Mouse (Mus musculus): ENCODE measurements around the gene Cacnb2. TPM values are rescaled to one million over a fixed set of nuclear protein-coding genes. Genes with fewer than 3 reads are reported as not detected.

Gene Cacnb2
- polyA plus RNA-seq, 1 experiment, result 45.1 TPM

DNA sequence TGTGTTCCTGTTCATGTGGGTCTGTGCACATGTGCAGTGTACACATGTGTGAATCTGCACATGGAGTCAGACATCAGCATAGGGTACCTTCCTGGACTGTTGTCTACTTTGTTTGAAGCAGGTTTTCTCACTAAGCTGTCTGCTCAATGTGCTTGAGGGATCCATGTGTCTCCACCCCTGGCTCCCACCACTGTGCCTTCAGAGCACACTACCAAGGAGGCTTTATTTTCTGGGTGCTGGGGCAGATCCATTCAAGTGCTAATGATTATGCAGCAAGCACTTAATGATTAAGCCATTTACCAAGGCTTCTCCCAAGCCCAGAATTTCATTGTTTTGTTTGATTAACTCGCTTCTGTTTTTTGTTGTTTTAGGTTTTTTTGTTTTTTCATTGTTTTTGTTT lies 62.3 kb downstream of the Cacnb2 start:
- no peak overlapping the region for H3K27ac ChIP-seq (ENCODE audit: insufficient read depth, low read length)
- H3K4me1 ChIP-seq (ENCODE audit: control insufficient read depth, insufficient read depth, low read length), result no peaks in the 10 kb centered on the region
- TF ChIP-seq POLR2A (IDR thresholded peaks at IDR 0.05; ENCODE audit: borderline replicate concordance, insufficient read depth, low read length), result no peak
- no peak for TF ChIP-seq CTCF (IDR thresholded peaks at IDR 0.05; ENCODE audit: borderline replicate concordance, insufficient read depth, low read depth, low read length)
- DNase-seq, result no peak
- no peak overlapping the region for H3K4me3 ChIP-seq (replicated peaks; ENCODE audit: insufficient read depth, low read depth, low read length)
- H3K27me3 ChIP-seq (ENCODE audit: control insufficient read depth, insufficient read depth, low read length), result no peaks in the 10 kb centered on the region
- 37% methylated on average over 1 of the region's 1 CpGs for WGBS

DNA sequence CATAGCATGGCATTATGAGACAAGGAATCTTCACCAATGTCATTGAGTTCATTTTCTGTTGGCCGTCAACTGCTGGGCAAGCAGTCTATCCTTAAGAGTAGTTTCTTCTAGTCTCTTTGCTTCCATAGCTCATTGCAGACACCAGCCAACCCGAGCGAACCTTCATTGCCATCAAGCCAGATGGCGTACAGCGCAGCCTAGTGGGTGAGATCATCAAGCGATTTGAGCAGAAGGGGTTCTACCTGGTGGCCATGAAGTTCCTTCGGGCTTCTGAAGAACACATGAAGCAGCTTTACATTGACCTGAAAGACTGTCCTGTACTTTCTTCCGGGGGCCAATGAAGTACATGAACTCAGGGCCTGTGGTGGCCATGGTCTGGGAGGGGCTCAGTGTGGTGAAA lies 69.2 kb downstream of the Cacnb2 start:
- no peak for TF ChIP-seq CTCF (IDR thresholded peaks at IDR 0.05; ENCODE audit: borderline replicate concordance, insufficient read depth, low read depth, low read length)
- no peak for TF ChIP-seq POLR2A (IDR thresholded peaks at IDR 0.05; ENCODE audit: borderline replicate concordance, insufficient read depth, low read length)
- no peak for DNase-seq
- H3K4me1 ChIP-seq (ENCODE audit: control insufficient read depth, insufficient read depth, low read length), result no peaks in the 10 kb centered on the region
- no peaks in the 10 kb centered on the region for H3K27me3 ChIP-seq (ENCODE audit: control insufficient read depth, insufficient read depth, low read length)
- no peak overlapping the region for H3K4me3 ChIP-seq (replicated peaks; ENCODE audit: insufficient read depth, low read depth, low read length)
- no peak overlapping the region for H3K27ac ChIP-seq (ENCODE audit: insufficient read depth, low read length)
- WGBS, result 94% methylated on average over 8 of the region's 8 CpGs

DNA sequence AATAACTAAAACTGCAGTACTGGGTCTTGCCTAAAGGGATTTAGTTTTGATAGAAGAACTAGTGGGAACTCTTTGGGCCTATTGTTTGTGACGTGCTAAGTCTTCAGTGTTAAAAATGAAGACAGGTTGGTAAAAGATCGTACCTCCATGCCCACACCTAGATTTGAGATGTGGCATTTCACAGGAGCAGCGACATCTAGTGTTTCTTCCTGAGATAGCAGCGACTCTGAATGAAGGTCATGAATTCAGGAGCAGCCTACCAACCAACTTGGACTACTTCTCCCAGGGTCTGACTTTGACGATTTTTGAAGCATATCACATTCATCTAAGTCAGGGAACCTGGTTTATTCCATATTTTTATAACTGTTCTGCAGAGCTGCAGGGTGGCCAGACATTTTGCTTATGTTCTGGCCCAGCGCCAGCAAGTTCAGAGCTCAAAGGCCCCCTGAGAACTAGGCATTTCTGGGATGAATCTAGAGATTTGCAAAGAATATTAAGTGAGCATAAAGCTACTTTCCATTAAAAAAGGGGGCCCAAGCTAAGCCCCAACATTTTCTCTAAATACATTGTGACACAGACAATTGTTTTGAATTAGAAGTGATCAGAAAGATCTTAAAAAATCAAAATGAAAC lies 74.1 kb downstream of the Cacnb2 start:
- peak; percentile 55 for TF ChIP-seq CTCF (IDR thresholded peaks at IDR 0.05; ENCODE audit: borderline replicate concordance, insufficient read depth, low read depth, low read length)
- no peak for TF ChIP-seq POLR2A (IDR thresholded peaks at IDR 0.05; ENCODE audit: borderline replicate concordance, insufficient read depth, low read length)
- Histone ChIP-seq H3K4me3 (replicated peaks; ENCODE audit: insufficient read depth, low read depth, low read length) (no peak overlapping the region), H3K4me1 (ENCODE audit: control insufficient read depth, insufficient read depth, low read length) (no peaks in the 10 kb centered on the region), H3K27me3 (ENCODE audit: control insufficient read depth, insufficient read depth, low read length) (no peaks in the 10 kb centered on the region), H3K27ac (ENCODE audit: insufficient read depth, low read length) (no peak overlapping the region)
- peak; percentile 21 to 22 for DNase-seq
- 17% methylated on average over 6 of the region's 6 CpGs for WGBS

DNA sequence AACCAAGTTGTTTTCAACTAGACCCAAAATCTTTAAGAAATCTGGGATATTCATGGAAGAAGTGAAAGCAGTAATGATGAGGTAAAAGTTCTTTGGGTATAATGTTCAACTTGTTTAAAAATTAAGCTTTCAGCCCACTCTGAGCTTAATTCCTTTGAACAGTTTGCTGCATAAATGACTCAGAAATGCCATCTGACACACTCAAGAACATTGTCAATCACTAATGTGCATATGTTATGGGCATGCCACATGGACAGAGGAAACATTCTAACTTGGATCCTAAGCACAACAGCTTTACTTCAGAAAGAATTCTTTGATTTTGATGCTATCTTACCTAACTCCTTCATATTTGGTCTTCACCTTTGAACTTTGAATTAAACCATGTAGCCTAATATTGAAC lies 81.3 kb downstream of the Cacnb2 start:
- TF ChIP-seq POLR2A (IDR thresholded peaks at IDR 0.05; ENCODE audit: borderline replicate concordance, insufficient read depth, low read length) (no peak), CTCF (IDR thresholded peaks at IDR 0.05; ENCODE audit: borderline replicate concordance, insufficient read depth, low read depth, low read length) (no peak)

DNA sequence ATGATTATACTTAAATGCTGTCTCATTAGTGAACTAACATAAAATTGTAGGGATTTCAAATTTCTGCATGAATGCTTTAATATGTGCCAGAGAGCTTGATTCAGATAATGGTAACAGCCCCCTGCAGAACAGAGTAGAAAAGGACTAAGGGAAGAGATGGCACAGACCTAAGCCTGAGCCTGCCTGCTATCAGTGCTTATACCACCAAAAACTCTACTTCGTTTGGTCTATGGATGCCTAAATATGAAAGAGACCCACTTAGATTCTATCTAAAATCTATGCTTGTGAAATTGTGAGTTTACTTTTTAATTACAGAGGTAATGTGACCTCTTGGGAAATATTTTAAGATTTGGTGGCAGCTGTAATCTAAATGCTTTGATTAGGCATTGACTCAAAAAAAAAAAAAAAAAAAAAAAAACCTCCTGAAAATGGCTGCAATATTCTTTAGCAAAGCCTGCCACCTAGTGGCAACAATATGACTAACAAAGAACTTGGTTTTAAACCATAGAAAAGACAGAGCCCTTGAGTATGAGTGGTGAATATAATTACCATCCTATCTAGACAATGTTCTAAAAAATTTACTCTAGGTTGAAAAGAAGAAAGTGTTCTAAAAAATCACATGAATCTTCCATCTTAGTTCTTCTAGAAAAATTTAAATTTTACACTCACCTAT lies 100.2 kb downstream of the Cacnb2 start:
- Histone ChIP-seq H3K4me3 (replicated peaks; ENCODE audit: insufficient read depth, low read depth, low read length) (no peak overlapping the region), H3K27me3 (ENCODE audit: control insufficient read depth, insufficient read depth, low read length) (no peaks in the 10 kb centered on the region), H3K4me1 (ENCODE audit: control insufficient read depth, insufficient read depth, low read length) (no peaks in the 10 kb centered on the region), H3K27ac (ENCODE audit: insufficient read depth, low read length) (no peak overlapping the region)
- peak in 1 of 2 experiments; percentile 25 for DNase-seq
- TF ChIP-seq CTCF (IDR thresholded peaks at IDR 0.05; ENCODE audit: borderline replicate concordance, insufficient read depth, low read depth, low read length), result no peak
- no peak for TF ChIP-seq POLR2A (IDR thresholded peaks at IDR 0.05; ENCODE audit: borderline replicate concordance, insufficient read depth, low read length)
- WGBS, result 77% methylated on average over 1 of the region's 1 CpGs

More for the DNA sequence above, 81.3 kb downstream of the Cacnb2 start:
- DNase-seq, result no peak
- Histone ChIP-seq H3K27ac (ENCODE audit: insufficient read depth, low read length) (no peak overlapping the region), H3K4me1 (ENCODE audit: control insufficient read depth, insufficient read depth, low read length) (no peaks in the 10 kb centered on the region), H3K27me3 (ENCODE audit: control insufficient read depth, insufficient read depth, low read length) (no peaks in the 10 kb centered on the region), H3K4me3 (replicated peaks; ENCODE audit: insufficient read depth, low read depth, low read length) (no peak overlapping the region)

DNA sequence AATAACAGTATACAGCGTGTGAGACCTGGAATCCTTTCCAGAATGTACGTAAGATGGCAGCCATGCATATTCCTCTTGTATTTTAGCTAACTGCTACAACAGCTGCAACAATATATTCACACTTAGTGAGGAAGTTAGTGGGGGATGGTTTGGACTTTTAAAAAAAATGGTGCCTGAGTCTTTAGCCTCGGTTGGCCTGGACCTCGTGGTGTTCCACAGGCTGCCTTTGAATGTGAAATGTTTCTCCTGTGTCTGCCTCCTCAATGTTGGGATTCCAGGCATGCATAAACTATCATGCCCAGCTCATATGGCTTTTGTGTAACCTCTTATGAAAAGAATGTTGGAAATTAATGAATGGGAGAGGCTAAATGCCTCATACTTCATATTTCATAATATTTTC lies 100.8 kb downstream of the Cacnb2 start:
- TF ChIP-seq POLR2A (IDR thresholded peaks at IDR 0.05; ENCODE audit: borderline replicate concordance, insufficient read depth, low read length) (no peak), CTCF (IDR thresholded peaks at IDR 0.05; ENCODE audit: borderline replicate concordance, insufficient read depth, low read depth, low read length) (no peak)
- Histone ChIP-seq H3K4me1 (ENCODE audit: control insufficient read depth, insufficient read depth, low read length) (no peaks in the 10 kb centered on the region), H3K27ac (ENCODE audit: insufficient read depth, low read length) (no peak overlapping the region), H3K27me3 (ENCODE audit: control insufficient read depth, insufficient read depth, low read length) (no peaks in the 10 kb centered on the region), H3K4me3 (replicated peaks; ENCODE audit: insufficient read depth, low read depth, low read length) (no peak overlapping the region)
- no peak for DNase-seq
- 86% methylated on average over 4 of the region's 4 CpGs for WGBS

DNA sequence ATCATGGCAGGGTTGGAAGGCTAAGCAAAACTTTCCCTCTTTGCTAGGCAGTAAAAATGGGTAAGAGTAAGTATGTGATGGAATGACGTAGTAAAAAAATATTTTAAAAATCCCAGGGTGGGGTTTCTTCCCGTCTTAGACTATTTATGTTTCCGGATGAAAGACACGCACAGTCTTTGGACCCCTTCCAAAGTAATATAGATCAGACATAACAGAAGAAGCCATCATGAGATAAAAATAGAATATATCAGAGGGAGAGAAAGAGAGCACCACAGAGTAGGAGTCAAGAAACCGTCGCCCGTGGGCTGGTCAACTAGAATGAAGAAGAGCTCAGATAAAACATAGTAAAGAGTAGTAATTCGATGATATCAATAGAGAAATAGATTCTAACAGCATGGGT lies 107.4 kb downstream of the Cacnb2 start:
- Histone ChIP-seq H3K4me3 (replicated peaks; ENCODE audit: insufficient read depth, low read depth, low read length) (no peak overlapping the region), H3K27me3 (ENCODE audit: control insufficient read depth, insufficient read depth, low read length) (no peaks in the 10 kb centered on the region), H3K27ac (ENCODE audit: insufficient read depth, low read length) (no peak overlapping the region), H3K4me1 (ENCODE audit: control insufficient read depth, insufficient read depth, low read length) (no peaks in the 10 kb centered on the region)
- no peak for DNase-seq
- TF ChIP-seq POLR2A (IDR thresholded peaks at IDR 0.05; ENCODE audit: borderline replicate concordance, insufficient read depth, low read length) (no peak), CTCF (IDR thresholded peaks at IDR 0.05; ENCODE audit: borderline replicate concordance, insufficient read depth, low read depth, low read length) (no peak)
- WGBS, result 87% methylated on average over 8 of the region's 8 CpGs

DNA sequence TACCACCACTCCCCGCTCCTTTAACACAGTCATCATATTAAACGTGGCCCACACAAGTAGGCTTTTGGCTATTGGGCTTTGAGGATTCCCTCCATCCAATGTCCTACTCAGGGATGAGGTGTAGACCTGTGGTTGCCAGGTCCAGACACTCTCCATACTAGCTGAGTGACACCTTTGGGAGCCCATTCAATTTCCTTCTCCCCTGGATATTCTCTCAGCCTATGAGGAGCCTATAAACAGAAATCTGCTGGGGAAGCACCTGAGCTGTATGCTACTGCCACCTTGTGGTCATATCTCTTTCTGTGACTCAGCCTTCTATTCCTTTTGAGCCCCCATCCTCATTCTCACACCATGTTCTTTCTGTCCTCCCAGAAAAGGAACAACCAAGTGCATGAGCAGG lies 108.9 kb downstream of the Cacnb2 start:
- DNase-seq, result no peak
- WGBS, result 85% methylated on average over 2 of the region's 2 CpGs

More for the DNA sequence above, 108.9 kb downstream of the Cacnb2 start:
- no peaks in the 10 kb centered on the region for H3K4me1 ChIP-seq (ENCODE audit: control insufficient read depth, insufficient read depth, low read length)
- no peak; the same call in 1 of the 2 replicates for TF ChIP-seq CTCF (IDR thresholded peaks at IDR 0.05; ENCODE audit: borderline replicate concordance, insufficient read depth, low read depth, low read length)
- TF ChIP-seq POLR2A (IDR thresholded peaks at IDR 0.05; ENCODE audit: borderline replicate concordance, insufficient read depth, low read length), result no peak
- no peak overlapping the region for H3K4me3 ChIP-seq (replicated peaks; ENCODE audit: insufficient read depth, low read depth, low read length)
- no peak overlapping the region for H3K27ac ChIP-seq (ENCODE audit: insufficient read depth, low read length)
- no peaks in the 10 kb centered on the region for H3K27me3 ChIP-seq (ENCODE audit: control insufficient read depth, insufficient read depth, low read length)

All from cerebellum, adult 2 months (tissue).